Mouse (Mus musculus): ENCODE measurements around the gene Ap3s2. TPM values are rescaled to one million over a fixed set of nuclear protein-coding genes. Genes with fewer than 3 reads are reported as not detected.

Gene Ap3s2
- polyA plus RNA-seq, 1 experiment from 2014 or later = 46.4 TPM

DNA sequence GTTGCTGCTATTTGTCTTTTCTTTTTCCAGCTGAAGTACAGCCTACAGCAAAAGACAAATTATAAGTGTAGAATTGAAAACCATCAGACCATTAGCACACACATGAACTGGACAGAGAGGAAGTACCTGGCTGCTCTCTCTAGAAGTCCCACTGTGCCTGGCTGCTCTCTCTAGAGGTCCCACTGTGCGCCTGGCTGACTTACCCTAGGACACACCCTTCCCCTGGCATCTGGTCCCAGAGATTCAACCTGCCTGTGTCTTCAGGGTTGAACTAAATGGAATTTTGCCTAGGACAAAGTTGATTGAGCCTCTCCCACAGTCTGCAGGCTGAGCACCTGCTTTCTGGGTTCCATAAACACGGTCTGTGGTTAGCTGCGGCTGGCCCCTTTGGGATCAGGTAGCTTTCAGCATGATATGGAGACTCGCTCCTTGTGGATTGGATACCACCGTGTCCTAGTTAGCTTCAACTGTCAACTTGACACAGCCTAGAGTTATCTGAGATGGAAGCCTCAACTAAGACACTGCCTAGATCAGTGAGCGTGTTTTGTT is 48.6 kb downstream of the Ap3s2 start:
- no peak overlapping the region for H3K4me3 ChIP-seq (replicated peaks; ENCODE audit: low read length)
- WGBS = 89% methylated on average over 6 of the region's 6 CpGs
- H3K27me3 ChIP-seq (ENCODE audit: control insufficient read depth, insufficient read depth, low read length) = no peaks in the 10 kb centered on the region
- no peaks in the 10 kb centered on the region for H3K9me3 ChIP-seq (ENCODE audit: control insufficient read depth, low read length)
- H3K27ac ChIP-seq = no peak overlapping the region
- no peak overlapping the region for H3K4me2 ChIP-seq (replicated peaks)
- DNase-seq (ENCODE audit: low spot score) = no peak
- H3K9ac ChIP-seq = no peak overlapping the region
- H3K4me1 ChIP-seq (replicated peaks; ENCODE audit: control insufficient read depth, insufficient read depth, low read length) = no peaks in the 10 kb centered on the region
- H3K36me3 ChIP-seq (replicated peaks; ENCODE audit: control insufficient read depth, insufficient read depth) = peaks cover 3% of the 10 kb centered on the region; the same call in 1 of the 2 replicates
- ATAC-seq (ENCODE audit: low FRiP score) = no peak

DNA sequence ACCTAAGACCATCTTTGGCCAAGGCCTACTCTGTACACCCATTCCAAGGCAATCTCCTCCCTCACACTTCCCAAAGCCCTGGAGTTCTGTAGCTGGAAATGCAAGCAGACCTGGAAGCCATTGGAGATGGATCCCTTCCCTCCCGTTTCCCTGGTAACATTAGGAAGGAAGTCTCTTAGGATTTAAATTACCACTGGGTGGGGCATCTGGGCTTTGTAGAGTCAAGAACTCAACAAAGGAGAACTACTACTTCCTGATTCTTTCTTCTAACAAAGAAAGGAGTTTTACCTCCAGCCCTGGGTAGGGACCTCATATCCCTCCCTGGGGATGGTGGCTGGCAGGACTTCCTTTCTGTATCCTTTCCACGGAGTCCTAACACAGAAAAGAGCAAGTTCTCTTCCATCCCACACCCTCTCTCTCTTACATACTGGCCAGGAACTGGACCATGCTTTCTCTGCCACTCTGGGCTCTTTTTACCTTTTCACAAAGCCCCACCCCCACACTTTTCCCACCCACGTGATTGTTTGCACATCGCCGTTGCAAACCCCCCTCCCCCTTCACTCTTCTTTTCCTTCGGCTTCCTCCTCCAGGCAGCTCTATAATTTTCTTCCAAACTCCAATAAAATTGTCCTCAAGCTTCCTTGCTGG is 51.3 kb downstream of the Ap3s2 start:
- WGBS = 59% methylated on average over 6 of the region's 6 CpGs
- Histone ChIP-seq H3K27me3 (ENCODE audit: control insufficient read depth, insufficient read depth, low read length) (no peaks in the 10 kb centered on the region), H3K9me3 (ENCODE audit: control insufficient read depth, low read length) (no peaks in the 10 kb centered on the region), H3K36me3 (replicated peaks; ENCODE audit: control insufficient read depth, insufficient read depth) (no peaks in the 10 kb centered on the region), H3K4me2 (replicated peaks) (no peak overlapping the region), H3K27ac (no peak overlapping the region), H3K9ac (no peak overlapping the region), H3K4me1 (replicated peaks; ENCODE audit: control insufficient read depth, insufficient read depth, low read length) (no peaks in the 10 kb centered on the region), H3K4me3 (replicated peaks; ENCODE audit: low read length) (no peak overlapping the region)
- DNase-seq (ENCODE audit: low spot score) (no peak), ATAC-seq (ENCODE audit: low FRiP score) (no peak)

DNA sequence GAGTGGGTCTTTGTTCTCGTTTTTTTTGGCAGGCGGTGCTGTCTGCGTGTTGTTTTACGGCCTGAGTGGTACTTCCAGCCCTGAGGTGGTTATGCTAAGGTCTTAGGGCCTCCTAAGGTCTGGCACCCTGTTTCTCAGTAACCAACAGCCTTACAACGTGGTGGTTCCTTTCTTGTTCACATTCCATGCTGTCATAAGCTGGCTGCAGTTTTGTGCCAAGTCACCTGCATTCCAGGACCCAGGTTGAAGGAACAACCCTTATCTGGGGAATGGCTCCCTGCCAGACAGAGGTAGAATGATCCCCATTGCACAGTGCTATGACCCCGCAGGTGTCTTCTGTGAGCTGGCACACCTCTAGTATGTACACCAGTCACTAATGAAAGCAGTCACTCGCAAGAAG is 52.0 kb downstream of the Ap3s2 start:
- Histone ChIP-seq H3K9ac (no peak overlapping the region), H3K36me3 (replicated peaks; ENCODE audit: control insufficient read depth, insufficient read depth) (no peaks in the 10 kb centered on the region), H3K27ac (no peak overlapping the region), H3K4me2 (replicated peaks) (no peak overlapping the region), H3K4me1 (replicated peaks; ENCODE audit: control insufficient read depth, insufficient read depth, low read length) (no peaks in the 10 kb centered on the region), H3K4me3 (replicated peaks; ENCODE audit: low read length) (no peak overlapping the region), H3K9me3 (ENCODE audit: control insufficient read depth, low read length) (no peaks in the 10 kb centered on the region), H3K27me3 (ENCODE audit: control insufficient read depth, insufficient read depth, low read length) (no peaks in the 10 kb centered on the region)
- DNase-seq (ENCODE audit: low spot score) = no peak
- no peak for ATAC-seq (ENCODE audit: low FRiP score)
- WGBS = 87% methylated on average over 7 of the region's 7 CpGs

DNA sequence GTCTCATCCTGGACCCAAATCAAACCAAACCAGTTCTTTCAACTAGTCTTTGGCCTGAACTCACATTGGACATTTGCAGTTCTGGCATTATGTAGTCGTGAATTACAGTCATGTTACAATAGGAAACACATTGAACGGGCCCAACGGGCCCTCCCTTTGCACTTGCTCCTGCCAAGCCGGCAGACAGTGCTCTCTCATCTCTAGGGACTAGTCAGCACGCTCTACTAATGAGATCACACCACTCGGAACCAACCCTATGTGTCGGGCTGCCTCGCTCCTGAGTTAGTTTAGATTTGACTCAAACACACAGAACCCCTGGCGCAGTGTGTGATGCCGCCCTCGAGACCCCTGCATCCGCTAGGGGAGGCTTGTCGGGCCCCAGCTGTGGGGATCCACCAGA is 52.6 kb downstream of the Ap3s2 start:
- WGBS = 77% methylated on average over 13 of the region's 13 CpGs

DNA sequence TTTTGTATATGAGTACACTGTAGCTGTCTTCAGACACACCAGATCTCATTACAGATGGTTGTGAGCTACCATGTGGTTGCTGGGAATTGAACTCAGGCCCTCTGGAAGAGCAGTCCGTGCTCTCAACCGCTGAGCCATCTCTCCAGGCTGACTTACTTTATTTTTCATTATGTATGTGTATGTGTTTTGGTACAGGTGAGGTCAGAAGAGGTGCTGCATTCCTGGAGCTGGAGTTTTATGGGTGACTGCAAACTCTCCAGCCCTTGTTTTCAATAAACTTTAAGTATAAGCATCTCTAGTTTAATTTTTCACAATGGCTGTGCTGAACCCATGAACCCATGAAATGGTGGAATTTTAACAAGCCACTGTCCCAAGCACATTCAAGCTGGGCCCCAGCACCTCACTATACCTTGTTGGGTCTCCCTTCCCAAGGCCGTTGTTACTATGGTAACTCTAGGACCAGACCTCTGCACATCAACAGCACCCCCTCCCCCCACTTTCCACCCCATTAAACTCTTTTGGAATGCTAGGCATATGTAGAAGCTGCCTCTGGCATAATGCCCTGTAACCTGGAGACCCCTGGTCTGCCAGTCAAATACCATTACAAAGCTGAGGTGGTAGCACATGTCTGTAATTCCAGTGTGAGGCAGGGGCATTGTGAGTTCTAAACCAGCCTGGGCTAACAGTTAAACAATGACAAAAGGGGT is 54.0 kb downstream of the Ap3s2 start:
- no peak overlapping the region for H3K27ac ChIP-seq
- DNase-seq (ENCODE audit: low spot score) (no peak), ATAC-seq (ENCODE audit: low FRiP score) (no peak)
- WGBS = 69% methylated on average over 3 of the region's 3 CpGs
- no peaks in the 10 kb centered on the region for H3K9me3 ChIP-seq (ENCODE audit: control insufficient read depth, low read length)
- H3K9ac ChIP-seq = no peak overlapping the region
- H3K4me3 ChIP-seq (replicated peaks; ENCODE audit: low read length) = no peak overlapping the region
- H3K36me3 ChIP-seq (replicated peaks; ENCODE audit: control insufficient read depth, insufficient read depth) = no peaks in the 10 kb centered on the region
- no peaks in the 10 kb centered on the region for H3K4me1 ChIP-seq (replicated peaks; ENCODE audit: control insufficient read depth, insufficient read depth, low read length)
- H3K4me2 ChIP-seq (replicated peaks) = no peak overlapping the region
- H3K27me3 ChIP-seq (ENCODE audit: control insufficient read depth, insufficient read depth, low read length) = no peaks in the 10 kb centered on the region

More for the DNA sequence above, 52.6 kb downstream of the Ap3s2 start:
- Histone ChIP-seq H3K27ac (no peak overlapping the region), H3K27me3 (ENCODE audit: control insufficient read depth, insufficient read depth, low read length) (no peaks in the 10 kb centered on the region), H3K9ac (no peak overlapping the region), H3K4me1 (replicated peaks; ENCODE audit: control insufficient read depth, insufficient read depth, low read length) (no peaks in the 10 kb centered on the region), H3K36me3 (replicated peaks; ENCODE audit: control insufficient read depth, insufficient read depth) (no peaks in the 10 kb centered on the region), H3K4me2 (replicated peaks) (no peak overlapping the region), H3K4me3 (replicated peaks; ENCODE audit: low read length) (no peak overlapping the region), H3K9me3 (ENCODE audit: control insufficient read depth, low read length) (no peaks in the 10 kb centered on the region)
- ATAC-seq (ENCODE audit: low FRiP score) (no peak), DNase-seq (ENCODE audit: low spot score) (no peak)

DNA sequence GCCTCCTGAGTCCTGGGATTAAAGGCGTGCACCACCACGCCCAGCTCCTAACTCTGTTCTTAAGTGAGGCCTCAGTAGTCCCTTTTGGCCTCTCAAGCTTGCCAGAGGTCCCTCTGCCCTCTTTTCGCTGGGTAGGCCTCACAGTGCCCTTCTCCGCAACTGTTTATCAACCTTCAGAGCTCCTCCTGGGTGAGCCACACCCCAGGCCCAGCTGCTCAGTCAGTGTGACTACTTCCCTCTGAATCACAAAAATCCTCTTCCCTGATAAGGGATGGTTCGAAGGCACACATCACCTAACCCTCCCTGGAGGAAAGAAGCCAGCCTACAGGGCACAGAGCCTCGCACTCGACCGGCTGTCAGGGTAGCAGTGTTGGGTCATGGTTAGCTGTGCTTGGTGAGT is 58.7 kb downstream of the Ap3s2 start:
- H3K4me1 ChIP-seq (replicated peaks; ENCODE audit: control insufficient read depth, insufficient read depth, low read length) = no peaks in the 10 kb centered on the region
- no peak overlapping the region for H3K4me3 ChIP-seq (replicated peaks; ENCODE audit: low read length)
- no peaks in the 10 kb centered on the region for H3K36me3 ChIP-seq (replicated peaks; ENCODE audit: control insufficient read depth, insufficient read depth)
- H3K9me3 ChIP-seq (ENCODE audit: control insufficient read depth, low read length) = no peaks in the 10 kb centered on the region
- ATAC-seq (ENCODE audit: low FRiP score) (no peak), DNase-seq (ENCODE audit: low spot score) (no peak)
- H3K27ac ChIP-seq = no peak overlapping the region
- no peaks in the 10 kb centered on the region for H3K27me3 ChIP-seq (ENCODE audit: control insufficient read depth, insufficient read depth, low read length)
- H3K4me2 ChIP-seq (replicated peaks) = no peak overlapping the region
- WGBS = 92% methylated on average over 8 of the region's 8 CpGs
- no peak overlapping the region for H3K9ac ChIP-seq

DNA sequence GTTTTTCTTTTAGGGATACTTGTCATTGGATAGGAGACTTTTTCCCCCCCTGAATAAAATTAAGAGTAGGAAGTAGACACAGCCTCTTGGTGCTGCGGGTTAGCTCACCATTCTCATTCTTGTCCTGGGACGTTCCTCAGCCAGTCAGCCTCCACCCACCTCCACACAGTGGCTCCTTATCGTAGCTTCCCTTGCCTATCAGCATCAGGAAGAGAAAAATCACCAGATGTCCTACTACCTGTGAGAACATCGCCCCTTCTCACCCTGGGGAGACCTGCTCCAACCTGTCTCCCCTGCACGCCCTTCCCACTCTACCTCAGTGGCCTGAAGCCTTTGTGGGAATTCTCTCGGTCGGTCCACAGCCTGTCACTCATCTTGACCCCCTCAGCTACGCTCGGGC is 59.6 kb downstream of the Ap3s2 start, which contains the start of gene Anpep:
TSS of gene Anpep (minus strand) at position 249 of the 400 bp plus-strand sequence.
- ATAC-seq (ENCODE audit: low FRiP score) = no peak
- Histone ChIP-seq H3K36me3 (replicated peaks; ENCODE audit: control insufficient read depth, insufficient read depth) (no peaks in the 10 kb centered on the region), H3K9ac (no peak within 1 kb of the TSS), H3K4me1 (replicated peaks; ENCODE audit: control insufficient read depth, insufficient read depth, low read length) (no peaks in the 10 kb centered on the region), H3K4me2 (replicated peaks) (no peak within 1 kb of the TSS), H3K27ac (no peak within 1 kb of the TSS), H3K4me3 (replicated peaks; ENCODE audit: low read length) (no peak within 1 kb of the TSS), H3K27me3 (ENCODE audit: control insufficient read depth, insufficient read depth, low read length) (no peaks in the 10 kb centered on the region), H3K9me3 (ENCODE audit: control insufficient read depth, low read length) (no peaks in the 10 kb centered on the region)
- DNase-seq (ENCODE audit: low spot score) = no peak
- WGBS = 83% methylated on average over 9 of the region's 9 CpGs

DNA sequence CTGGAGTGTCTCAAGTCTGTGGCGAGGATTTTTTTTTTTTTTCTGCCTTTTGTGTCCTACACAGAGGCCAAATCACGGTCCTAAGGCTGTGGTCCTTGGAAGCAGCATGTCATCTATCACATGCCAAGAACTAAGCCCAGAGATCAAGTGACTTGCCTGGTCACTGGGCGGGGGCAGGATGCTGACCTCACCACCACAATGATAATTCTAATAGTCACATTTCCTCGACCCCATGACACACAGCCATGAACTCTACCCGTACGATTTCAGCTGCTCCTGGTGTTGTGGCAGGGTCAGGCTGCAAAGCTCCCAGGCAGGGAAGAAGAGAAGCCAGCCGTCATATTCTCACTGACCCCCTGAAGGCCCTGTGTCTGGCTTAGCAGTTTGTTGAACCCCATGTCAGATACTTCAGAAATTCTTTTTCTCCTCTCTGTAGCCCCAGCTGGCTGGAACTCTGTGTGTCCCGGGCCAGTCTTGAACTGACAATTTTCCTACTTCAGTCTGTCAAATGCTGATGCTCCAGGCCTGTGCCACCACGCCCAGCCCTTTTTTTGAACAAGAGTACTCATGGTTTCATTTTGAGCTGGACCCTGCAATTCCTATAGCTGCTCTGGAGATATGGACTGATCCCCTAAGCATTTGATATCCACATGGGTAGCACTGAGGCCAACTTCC is 61.4 kb downstream of the Ap3s2 start:
- H3K27me3 ChIP-seq (ENCODE audit: control insufficient read depth, insufficient read depth, low read length) = no peaks in the 10 kb centered on the region
- no peaks in the 10 kb centered on the region for H3K4me1 ChIP-seq (replicated peaks; ENCODE audit: control insufficient read depth, insufficient read depth, low read length)
- no peaks in the 10 kb centered on the region for H3K36me3 ChIP-seq (replicated peaks; ENCODE audit: control insufficient read depth, insufficient read depth)
- H3K4me2 ChIP-seq (replicated peaks) = no peak overlapping the region
- H3K27ac ChIP-seq = no peak overlapping the region
- H3K9me3 ChIP-seq (ENCODE audit: control insufficient read depth, low read length) = no peaks in the 10 kb centered on the region
- no peak overlapping the region for H3K4me3 ChIP-seq (replicated peaks; ENCODE audit: low read length)
- ATAC-seq (ENCODE audit: low FRiP score) = no peak
- no peak for DNase-seq (ENCODE audit: low spot score)
- 58% methylated on average over 9 of the region's 9 CpGs for WGBS
- H3K9ac ChIP-seq = no peak overlapping the region

DNA sequence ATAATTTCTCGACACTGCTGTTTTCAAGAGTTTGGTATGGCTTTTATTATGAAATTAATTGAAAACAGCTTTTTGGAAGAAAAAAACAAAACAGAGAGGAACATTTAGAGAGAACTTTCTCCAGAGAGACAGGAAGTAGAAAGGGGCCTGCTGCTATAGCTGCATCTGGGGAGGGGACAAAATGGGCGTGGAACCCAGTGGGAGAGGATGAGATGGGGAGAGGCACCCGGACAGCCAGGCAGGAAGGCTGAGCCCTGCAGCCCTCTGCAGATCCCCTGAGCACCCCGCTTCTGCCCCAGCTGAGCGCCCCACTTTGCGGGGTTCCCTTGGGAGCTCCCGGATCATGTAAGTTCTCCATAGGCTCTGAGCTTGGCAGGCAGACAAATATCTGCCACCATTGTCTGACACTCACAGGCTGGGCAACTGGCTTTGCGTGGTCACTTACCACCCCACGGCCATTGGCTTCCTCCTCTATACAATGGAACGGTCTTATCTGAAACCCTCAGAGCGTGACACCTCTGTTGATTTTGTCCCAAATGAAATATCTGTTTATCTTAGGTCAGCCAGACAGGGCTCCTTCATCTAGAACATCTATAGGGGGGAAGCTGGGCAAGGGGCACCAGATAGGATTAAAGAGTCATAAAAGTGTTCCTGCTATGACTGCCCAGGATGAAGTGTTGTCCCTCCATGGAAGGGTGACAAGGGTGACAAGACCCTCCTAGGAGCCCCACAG is 62.1 kb downstream of the Ap3s2 start:
- Histone ChIP-seq H3K9me3 (ENCODE audit: control insufficient read depth, low read length) (no peaks in the 10 kb centered on the region), H3K4me2 (replicated peaks) (no peak overlapping the region), H3K4me1 (replicated peaks; ENCODE audit: control insufficient read depth, insufficient read depth, low read length) (no peaks in the 10 kb centered on the region), H3K27ac (no peak overlapping the region), H3K4me3 (replicated peaks; ENCODE audit: low read length) (no peak overlapping the region), H3K9ac (no peak overlapping the region), H3K27me3 (ENCODE audit: control insufficient read depth, insufficient read depth, low read length) (no peaks in the 10 kb centered on the region), H3K36me3 (replicated peaks; ENCODE audit: control insufficient read depth, insufficient read depth) (no peaks in the 10 kb centered on the region)
- ATAC-seq (ENCODE audit: low FRiP score) = no peak
- no peak for DNase-seq (ENCODE audit: low spot score)
- 69% methylated on average over 11 of the region's 11 CpGs for WGBS

All from hindbrain, embryonic 14.5 days (tissue).